Mouse (Mus musculus) CD4-positive helper T cell, adult 2 months (primary cell): Measurements from ENCODE around the gene Tiam1.

Experiments
- DNase-seq: peaks from one replicate; pipeline ENCODE4 v3.0.0-alpha.2; 2012; ENCODE audit warnings: low read depth, missing footprints, low spot score

Gene Tiam1

DNA sequence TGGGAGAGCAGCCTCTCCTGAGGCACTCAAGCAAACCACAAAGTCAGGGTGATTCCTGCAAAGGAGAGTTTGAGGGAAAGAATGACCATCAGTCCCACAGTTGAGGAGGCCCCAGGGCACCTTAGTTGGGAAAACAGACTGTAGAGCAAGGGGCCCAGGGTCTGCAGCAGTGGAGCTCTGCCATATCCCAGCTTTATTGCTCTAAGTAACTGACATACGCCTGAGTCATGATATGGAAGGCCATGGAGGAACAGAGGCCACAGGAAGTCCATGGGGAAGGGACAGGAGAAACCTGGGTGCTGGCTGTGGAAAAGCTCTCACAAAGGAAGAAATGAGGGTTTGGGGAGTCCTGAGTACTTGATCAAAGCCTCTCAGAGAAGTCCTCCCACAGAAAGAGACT, 189.5 kb downstream of the Tiam1 start:
- no peak for DNase-seq

DNA sequence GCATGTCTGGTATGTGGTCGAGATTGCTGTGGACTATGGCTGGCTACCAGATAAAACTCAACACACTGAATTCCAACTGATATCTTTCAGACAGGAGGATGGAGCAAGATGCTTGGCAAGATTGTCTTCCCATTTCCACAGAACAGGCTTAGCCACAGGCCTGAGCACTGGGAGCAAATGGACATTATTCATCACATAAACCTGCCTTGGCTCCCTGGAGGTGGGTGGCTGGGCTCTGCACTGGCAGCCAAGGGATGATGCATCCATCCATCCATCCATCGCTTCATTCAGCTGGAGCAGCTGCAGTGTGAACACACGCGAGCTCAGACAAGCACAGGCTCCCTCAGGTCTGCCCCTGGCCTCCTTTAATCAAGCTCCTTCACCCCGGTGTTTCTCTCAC, 190.7 kb downstream of the Tiam1 start:
- DNase-seq: no peak

DNA sequence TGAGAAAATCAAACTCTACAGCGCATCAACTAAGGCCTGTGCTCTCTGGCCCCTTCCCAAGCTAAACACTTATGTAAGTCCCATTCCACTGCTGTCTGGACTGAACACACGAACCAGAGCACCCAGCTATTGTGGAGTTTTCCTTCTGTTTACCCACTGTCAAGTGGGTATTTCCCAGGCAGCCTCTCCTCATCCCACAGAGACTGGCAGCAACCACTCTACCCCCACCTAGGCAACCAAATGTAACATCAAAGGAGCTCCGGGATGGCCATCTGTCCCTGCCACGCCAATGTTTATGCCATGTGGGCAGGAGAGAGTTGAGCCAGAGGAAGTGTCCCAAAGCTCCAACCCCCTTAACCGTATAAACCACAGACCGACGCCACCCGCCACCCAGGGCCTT, 192.8 kb downstream of the Tiam1 start:
- no peak for DNase-seq

DNA sequence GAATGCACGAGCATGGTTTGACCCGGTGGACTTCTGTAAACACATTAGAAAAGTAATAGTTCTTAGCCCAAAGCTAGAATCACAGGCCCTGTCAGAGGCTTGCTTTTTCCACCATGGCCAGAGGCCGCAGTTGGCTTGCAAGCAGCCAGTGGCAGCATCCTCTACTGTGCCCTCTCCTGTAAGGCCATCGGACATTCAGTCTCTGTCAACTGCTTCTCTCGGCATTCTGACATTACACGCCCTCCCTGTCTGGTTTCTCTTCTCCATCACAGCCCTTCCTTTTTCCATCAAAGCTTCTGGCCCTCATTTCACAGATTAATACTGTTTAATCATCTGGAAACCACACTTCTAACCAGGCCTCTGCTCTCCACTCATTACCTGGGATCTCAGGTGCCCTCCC, 193.3 kb downstream of the Tiam1 start:
- no peak for DNase-seq

DNA sequence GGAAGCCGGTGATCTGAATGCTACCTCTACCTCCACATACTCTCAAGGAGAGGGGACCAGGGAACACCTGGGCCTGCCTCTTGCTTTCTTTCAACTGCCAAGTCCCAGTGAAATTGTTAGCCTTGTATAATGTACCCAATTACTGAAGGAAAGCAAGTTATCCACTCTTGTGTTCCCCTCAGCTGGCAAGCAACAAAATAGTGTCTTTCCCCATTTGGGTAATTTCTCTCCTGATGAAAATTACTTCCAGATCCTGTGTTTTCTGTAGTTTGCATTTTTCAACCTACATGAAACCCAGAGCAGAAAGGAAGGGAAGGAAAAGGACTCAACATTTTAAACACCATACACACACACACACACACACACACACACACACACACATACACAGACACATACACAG, 195.5 kb downstream of the Tiam1 start:
- DNase-seq: no peak

DNA sequence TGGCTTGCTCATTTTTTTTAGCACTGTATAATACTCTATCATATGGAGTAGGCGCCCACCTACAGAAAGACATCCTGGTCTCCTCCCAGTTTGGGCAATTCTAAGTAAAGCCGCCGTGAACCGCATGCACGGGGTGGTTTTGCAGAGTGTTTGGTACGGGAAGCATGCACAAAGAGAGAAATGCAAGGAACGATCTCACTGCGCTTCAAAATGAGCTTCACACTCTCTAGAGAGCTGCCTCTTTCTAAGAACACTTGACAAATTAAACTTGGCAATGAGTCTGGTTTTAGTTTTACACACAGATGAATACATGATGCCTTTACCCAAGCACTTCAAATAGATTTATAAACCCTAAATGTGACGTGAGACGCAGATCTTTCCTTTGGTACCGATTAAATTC, 196.8 kb downstream of the Tiam1 start:
- no peak for DNase-seq

DNA sequence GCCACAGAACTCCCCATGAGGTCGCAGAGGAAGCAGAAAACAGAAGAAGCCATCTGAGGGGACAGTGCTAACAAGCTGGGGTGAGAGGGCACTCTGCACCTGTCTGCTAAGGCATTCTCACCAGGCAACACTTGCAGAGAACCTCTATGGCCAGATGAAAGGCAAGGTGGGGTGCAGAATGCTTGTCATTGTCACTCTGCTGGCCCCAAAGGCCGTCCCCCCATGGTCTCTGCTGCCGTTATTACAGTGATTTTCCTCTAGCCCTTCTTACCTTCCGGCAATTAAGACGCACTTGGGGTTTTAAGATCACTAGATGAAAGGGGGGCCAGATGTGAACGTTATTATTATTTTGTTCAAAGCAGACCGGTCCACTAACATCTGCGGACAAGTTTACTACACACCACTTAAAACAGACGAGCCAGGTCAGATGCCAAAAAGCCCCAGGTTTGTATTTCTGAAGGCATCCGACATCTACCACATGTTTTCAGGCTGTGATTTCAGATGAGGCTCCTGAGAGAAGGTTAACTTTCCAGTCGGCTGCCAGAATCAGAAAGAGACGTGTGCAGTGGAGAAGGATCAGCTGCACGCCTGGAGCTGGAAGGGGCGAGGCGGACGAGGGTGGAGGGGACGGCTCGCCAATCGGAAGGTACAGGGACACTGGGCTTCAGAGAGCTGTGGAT, 198.8 kb downstream of the Tiam1 start:
- no peak for DNase-seq

DNA sequence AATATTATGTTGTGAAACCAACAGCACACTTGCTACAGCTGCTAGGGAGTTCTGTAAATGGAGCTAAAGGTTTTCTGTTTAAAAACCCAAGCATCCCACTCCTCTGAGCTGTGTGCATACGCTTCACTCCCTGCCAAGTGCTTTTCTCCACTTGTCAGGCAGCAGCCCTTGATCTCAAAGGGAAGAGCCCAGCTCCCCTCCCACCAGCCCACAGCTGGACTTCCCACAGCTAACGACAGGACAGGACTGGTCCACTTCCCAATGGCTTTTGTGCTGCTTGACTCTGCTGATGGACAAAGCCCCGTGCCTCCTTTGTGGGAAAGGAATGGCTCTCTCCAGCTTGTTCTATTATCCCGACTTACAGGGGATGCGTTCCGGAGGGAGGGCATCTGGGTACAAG, 199.5 kb downstream of the Tiam1 start:
- DNase-seq: no peak

DNA sequence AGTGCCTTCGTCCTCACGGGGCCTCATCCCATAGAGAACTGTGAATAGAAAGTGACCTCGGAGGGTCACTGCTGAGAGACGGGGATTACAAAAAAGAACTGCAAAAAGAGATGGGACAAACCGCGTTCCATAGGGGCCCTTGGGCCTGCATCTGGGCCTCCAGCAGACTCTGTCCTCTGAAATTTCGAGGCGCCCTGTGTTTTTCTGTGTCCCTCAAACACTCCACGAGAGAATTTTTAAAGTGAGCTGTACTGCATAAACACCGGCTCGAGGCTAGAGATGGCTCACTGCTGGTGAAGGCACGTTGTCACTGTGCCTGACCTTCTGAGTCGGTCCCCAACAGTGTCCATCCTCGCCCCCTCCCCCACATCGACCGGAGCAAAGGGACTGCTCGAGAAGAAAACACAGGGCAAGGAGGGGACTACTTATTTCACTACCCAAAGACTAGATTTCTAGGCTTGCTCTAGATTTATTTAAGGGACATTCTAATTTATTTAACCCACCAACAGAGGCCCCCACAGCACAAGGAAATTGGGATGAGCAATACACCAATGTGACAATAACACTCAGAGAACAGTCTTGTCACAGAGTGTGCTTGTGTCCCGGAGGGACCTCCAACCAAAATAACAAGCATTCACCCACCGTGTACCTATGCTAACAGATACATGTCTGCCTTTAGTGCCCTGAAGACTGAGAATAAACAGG, 200.2 kb downstream of the Tiam1 start:
- DNase-seq: peak; percentile 18

DNA sequence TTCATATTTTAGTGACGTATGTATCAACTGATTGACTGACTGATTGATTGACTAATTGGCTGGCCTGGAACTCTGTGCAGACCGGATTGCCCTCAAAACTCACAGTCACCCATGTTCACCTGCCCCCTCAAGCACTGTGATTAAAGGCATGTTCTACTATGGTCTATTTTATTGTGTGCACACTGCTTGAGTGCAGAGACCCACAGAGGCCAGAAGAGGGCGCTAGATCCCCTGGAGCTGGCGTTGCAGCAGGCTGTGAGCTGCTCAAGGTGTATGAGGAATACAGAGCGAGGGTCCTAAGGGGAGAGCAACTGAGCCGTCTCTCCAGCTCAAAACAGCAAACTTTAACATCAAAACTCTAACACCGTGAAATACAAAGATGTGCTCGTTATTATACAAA, 202.9 kb downstream of the Tiam1 start:
- no peak for DNase-seq

DNA sequence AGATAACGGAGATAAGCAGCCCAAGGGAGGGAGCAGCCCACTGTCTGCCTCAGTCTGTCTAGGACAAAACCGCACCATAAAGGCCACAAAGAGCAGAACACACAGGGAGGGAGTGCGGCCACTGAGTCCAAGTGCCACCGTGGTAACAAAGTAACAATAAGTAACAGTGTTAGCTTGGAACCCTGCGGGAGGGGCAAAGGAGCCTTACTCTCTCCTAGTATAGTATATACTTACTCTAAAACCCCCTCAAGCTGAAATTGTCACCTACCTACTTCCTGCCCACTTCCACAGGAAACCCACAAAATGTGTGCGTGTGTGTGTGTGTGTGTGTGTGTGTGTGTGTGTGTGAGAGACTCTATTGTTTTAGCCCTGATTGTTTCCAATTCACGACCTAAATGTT, 205.3 kb downstream of the Tiam1 start:
- peak; percentile 86 for DNase-seq

DNA sequence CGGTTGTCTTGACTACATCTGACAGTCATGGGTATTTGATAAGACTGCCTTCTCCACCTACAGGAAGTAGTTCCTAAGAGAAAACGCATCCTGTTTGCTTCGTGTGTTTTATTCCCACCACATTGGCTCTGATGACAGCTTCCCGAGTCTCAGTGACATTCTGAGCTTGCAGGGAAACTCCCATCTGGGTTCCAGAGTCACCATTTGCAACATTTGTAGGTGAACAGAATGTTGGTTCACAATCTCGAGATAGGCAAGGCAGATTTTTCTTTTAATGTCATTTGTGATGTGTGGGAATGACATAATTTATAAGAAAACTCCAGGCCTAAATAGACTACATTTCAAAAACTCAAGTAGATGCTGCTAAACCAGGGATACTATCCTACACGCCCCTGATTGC, 207.0 kb downstream of the Tiam1 start:
- no peak for DNase-seq

DNA sequence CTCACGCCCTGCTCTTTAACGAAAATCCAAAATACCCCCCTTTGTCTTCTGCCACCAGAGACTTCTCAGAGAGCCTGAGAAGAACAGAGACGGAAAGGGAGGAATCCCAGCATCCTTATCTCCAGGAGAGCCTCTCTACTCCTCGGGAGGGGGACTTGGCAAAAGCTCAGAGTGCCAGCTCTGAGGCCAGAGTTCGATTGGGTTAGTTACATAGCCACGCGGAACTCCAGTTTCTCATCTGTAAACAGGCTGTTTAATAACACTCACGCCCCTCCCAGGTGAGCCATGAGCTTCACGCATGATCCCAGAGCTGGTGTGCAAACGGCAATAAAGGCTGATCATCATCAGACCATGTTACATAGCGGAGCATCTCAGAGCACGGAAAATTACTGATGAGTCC, 208.2 kb downstream of the Tiam1 start:
- DNase-seq: no peak

DNA sequence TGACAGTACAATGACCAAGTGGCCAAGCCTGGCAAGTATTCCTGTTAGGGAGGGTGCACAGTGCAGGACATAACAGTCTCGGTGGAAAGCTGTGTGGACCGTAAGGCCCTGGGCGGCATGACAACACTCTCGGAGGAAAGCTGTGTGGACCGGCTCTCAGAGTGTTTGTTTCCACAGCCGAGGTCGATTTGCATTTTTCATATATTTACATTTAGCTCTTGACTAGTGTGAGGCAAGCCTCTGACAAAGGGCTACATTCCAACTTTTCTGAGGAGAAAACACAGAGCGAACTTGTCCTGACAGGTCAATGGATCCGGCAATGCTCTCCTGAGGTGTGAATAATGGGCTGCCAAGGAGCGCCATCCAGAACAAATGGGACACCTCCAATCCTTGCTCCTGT, 209.0 kb downstream of the Tiam1 start:
- no peak for DNase-seq

DNA sequence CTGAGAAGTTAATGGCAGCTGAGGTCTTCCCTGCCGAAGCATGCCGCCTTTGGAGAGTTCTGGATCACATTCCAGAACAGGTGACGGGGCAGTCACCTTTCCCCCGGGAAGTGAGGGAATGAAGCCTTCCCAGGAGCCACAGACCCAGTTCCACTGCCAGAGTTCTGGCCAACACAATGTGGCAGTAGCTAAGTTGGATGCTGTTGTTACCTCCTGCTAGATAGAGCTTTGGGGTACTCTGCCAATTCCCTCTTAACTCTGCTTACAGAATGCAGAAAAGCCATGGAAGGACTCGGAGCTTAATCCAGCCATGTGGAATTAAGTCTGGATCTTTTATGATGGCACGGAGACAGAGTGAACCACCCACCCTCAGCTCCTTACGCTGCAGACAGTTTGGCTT, 209.6 kb downstream of the Tiam1 start:
- no peak for DNase-seq

DNA sequence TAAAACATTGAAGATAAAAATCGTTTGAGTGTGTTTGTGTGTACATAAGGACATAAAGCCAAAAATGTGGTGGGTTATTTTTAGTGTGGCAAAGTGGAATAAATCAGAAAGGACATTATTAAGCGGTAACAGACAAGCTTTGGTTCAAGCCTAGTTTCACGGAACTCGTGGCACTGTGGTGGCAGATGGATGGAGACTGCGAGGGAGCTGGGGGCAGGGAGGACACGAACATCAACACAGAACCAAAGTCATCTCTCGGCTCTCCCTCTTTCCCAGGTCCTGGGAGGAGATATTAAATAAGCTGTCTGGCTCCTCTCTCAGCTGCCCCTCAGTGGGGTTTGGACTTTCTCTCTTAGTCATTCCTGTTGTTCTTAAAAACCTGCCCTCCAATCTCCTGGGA, 215.0 kb downstream of the Tiam1 start:
- DNase-seq: no peak

DNA sequence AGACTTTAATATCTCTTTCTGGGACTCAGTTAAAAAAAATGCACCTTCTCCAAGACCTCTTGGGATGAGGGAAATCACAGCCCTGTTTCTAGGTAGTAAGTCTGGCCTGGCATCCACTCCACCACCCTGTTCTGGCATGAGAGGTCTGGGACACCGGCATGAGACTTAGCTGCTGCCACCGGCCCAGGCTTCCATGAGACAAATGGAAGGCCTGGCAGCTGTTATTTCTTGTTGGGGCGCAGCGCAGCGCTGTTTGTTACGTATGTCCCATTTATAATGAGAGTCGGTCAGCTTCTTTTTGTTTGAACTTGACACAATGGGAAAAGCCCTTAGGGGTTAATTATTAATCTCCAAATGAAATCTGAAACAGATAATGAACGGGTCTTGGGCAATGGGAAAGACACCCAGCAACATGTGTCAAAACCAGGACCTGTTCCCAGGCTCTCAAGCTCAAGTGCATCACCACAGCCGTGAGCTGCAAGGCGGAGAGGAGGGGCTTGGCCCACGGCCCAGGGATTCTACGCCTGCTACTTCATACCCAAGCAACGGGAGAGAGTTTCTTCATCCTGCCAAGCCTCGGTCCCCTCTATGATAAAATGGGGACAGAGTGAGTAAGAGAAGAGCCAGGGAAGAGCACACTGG, 219.2 kb downstream of the Tiam1 start:
- DNase-seq: no peak

DNA sequence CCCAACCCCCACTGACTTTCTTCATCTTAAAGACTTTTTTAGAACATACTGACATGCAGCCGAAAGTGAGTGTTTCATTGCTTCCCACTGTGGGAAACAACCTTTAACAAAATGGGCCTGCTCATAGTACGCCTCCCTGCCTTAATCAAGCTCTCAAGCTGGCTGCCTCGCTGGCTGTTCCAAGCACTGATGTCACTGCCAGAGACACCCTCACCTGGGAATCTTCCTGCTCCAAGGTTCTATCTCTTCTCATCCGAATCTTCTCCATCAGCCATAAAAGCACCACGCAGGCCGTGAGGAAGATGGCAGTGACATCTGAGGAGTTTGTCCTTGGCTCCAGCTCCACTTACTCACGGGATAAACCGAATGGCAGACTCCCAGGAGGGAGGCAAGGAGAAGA, 220.3 kb downstream of the Tiam1 start:
- DNase-seq: no peak

DNA sequence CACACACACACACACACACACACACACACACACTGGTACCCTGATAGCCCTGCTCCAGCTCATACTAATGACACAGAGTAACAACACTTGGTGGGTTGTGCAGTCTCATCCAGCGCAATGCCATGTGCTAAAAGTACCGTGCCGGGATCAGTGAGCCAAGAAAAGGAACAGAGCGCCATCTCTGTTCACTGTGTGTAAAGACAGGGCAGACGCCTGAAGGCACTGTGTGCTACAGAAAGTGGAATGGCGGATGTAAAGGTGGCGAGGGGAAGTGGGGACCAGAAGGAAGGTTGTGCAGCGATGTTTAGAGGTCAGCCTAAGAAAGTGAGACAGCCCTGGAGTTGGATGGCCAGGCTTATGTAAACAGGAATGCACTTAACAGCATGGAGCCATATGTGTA, 221.1 kb downstream of the Tiam1 start:
- DNase-seq: no peak

DNA sequence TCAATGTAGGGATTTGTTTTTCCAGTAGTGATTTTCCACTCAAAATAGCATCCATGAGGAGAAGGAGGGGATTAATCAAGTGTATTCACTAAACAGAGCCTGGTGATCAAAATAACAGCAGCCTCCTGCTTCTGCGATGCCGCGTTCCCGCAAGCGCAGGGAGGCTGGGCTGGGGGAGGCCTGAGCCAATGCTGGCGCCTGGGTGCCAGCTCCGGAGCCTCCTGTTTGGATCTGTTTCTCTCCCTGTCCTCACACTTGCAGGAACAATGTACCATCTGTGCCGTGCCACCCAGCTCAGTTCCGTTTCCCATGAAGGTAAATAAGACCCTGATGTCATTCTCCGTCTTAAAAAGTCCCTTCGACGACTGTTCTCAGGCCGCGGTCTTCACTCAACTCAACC, 222.2 kb downstream of the Tiam1 start:
- DNase-seq: no peak

DNA sequence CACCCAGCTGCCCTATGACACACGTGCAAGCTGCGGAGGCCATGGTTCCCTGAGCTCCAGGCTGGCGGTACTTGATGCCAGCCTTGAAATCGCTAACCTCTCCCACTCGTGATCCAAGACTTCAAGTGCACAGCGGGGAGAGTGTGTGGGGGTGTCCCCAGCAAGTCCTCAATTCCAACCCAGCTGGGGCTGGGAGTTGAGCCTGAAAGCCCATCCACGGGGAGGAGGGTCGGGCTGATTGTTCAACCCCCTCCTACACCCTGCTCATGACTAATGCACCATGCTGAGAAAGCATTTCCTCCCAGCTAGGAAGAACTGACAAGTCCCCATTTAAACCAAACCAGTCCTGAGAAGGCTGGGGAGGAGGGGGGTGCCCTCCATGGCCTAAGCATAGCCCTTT, 223.2 kb downstream of the Tiam1 start:
- DNase-seq: no peak

DNA sequence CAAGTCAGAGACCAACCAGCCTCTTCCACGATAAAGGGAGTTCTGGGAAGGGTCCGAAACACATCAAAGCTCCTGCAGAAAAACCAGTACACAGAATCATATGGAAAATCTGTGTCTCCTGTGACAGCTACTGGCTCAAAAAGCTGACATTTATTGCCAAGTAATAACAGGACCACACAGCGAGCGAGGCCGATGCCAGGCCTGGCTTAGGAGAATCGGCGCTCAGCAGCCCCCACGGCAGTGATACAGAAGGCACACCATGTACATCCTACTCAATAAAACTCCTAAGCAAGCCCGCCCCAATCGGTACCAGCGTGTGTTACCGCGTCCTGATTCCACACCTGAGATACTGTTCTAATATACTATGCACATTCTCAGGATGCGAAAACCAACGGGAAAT, 226.2 kb downstream of the Tiam1 start:
- no peak for DNase-seq

DNA sequence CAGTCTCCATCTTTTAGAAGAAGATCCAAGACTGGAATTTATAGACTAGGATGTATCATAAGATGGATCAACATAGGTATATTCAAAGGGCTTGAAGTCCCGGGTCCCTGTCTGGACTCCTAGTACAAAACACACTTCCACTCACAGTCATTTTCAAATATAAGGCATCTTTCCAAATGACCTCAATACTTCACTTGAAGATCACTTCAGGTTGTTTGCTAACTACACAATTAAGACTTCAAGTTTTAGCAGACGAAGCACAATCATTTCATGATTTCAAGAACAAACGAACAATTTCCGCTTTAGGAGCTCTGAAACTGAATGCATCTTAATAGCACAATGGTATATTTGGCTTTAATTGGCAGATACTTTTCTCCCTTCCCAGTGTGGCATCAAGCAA, 228.6 kb downstream of the Tiam1 start:
- DNase-seq: no peak
